Mouse (Mus musculus) heart, postnatal 0 days (tissue): ENCODE results near the gene Cwc27. TPM values are rescaled to one million over a fixed set of nuclear protein-coding genes. Genes with fewer than 3 reads are reported as not detected.

Source experiments
- ATAC-seq: fragments of 200-750 bp; cut with Nextera tagmentation; 2 replicates; pipeline ENCODE4 v1.8.0; 2017; ENCODE audit warnings: low read depth, moderate number of reproducible peaks, moderate library complexity; ENCODE audit not compliant: insufficient read depth
- DNase-seq: peaks from one replicate; pipeline ENCODE4 v3.0.0-alpha.2; 2016; ENCODE audit warnings: low spot score
- H3K27ac ChIP-seq: fragments of 300-500 bp; sonication (generic); 2 replicates; pipeline ENCODE4 v1.5.1; 2014; ENCODE audit warnings: low read depth, mild to moderate bottlenecking
- H3K27me3 ChIP-seq: fragments of 300-500 bp; sonication (generic); 2 replicates; pipeline ENCODE4 v1.6.1; 2014; ENCODE audit warnings: low read length, mixed read lengths; ENCODE audit not compliant: control insufficient read depth, insufficient read depth
- H3K36me3 ChIP-seq: fragments of 300-500 bp; sonication (generic); replicated peaks from 2 replicates; pipeline ENCODE4 v1.6.1; 2014; ENCODE audit warnings: low read length, mixed read lengths; ENCODE audit not compliant: control insufficient read depth, insufficient read depth
- H3K4me1 ChIP-seq: fragments of 300-500 bp; sonication (generic); 2 replicates; pipeline ENCODE4 v1.6.1; 2014; ENCODE audit warnings: antibody characterized with exemption; ENCODE audit not compliant: control insufficient read depth, insufficient read depth
- H3K4me2 ChIP-seq: fragments of 300-500 bp; sonication (generic); 2 replicates; pipeline ENCODE4 v1.6.1; 2014; ENCODE audit warnings: low read depth, mild to moderate bottlenecking, low read length, moderate library complexity
- H3K4me3 ChIP-seq: fragments of 300-500 bp; sonication (generic); 2 replicates; pipeline ENCODE4 v1.5.1; 2014; ENCODE audit warnings: low read depth, low read length
- H3K9ac ChIP-seq: fragments of 300-500 bp; sonication (generic); replicated peaks from 2 replicates; pipeline ENCODE4 v1.6.1; 2014; ENCODE audit warnings: low read depth, low read length, mixed read lengths
- H3K9me3 ChIP-seq: fragments of 300-500 bp; sonication (generic); replicated peaks from 2 replicates; pipeline ENCODE4 v1.6.1; 2016; ENCODE audit warnings: low read length; ENCODE audit not compliant: control insufficient read depth
- CTCF ChIP-seq: IDR thresholded peaks from 2 replicates; pipeline ENCODE4 v1.5.1; 2016; ENCODE audit warnings: antibody characterized with exemption, control low read depth, low read depth
- EP300 ChIP-seq: IDR thresholded peaks from 2 replicates; pipeline ENCODE4 v1.6.1; 2016; ENCODE audit warnings: antibody characterized with exemption, low read depth
- WGBS: fragments of 180-500 bp; shearing (Covaris S2); extraction: QIAGEN DNeasy Blood & Tissue Kit; methylation state at CpG from one replicate; pipeline ENCODE4 v1.1.7; 2014; 5-methylcytosine and 5-hydroxymethylcytosine counted together
- polyA plus RNA-seq: library from polyadenylated mRNA; unstranded; fragments of >200 nt; fragmentation: Nextera tagmentation; extraction: Ambion mirVana; gene quantifications from 2 replicates; pipeline ENCODE4 v1.2.1, GENCODE M21; 2015
- total RNA-seq: library from RNA; depleted of rRNA; stranded (reverse); fragments of >200 nt; gene quantifications from 2 replicates; pipeline ENCODE4 v1.2.3, GENCODE M21; 2014; ENCODE audit warnings: low replicate concordance

Gene Cwc27
- total and polyA plus RNA-seq, 2 experiments from 2014 or later = 21.4 to 26.5 TPM

- peaks cover 8% of the 10 kb centered on the region; the same call in 1 of the 2 replicates for H3K36me3 ChIP-seq
- peaks cover 12% of the 10 kb centered on the region; the same call in 1 of the 2 replicates for H3K9me3 ChIP-seq
- no peak overlapping the region for H3K4me3 ChIP-seq
- no peak overlapping the region for H3K9ac ChIP-seq
- no peak for ATAC-seq
- H3K27ac ChIP-seq = peak overlapping the region; percentile 15; the same call in 1 of the 2 replicates
- 50% methylated on average over 1 of the region's 1 CpGs for WGBS
- no peaks in the 10 kb centered on the region for H3K27me3 ChIP-seq
- DNase-seq = no peak
- TF ChIP-seq CTCF (no peak), EP300 (peak; percentile 73)
- H3K4me1 ChIP-seq = no peaks in the 10 kb centered on the region; the same call in 1 of the 2 replicates
- H3K4me2 ChIP-seq = no peak overlapping the region
These were observed 37.8 kb downstream of the Cwc27 start for GRCm38 (mm10) chr13:104779104-104779670.

GRCm38 (mm10) chr13:104763193-104763592, 53.7 kb downstream of the Cwc27 start:
- TF ChIP-seq EP300 (no peak), CTCF (no peak)
- WGBS = 71% methylated on average over 3 of the region's 3 CpGs
- no peaks in the 10 kb centered on the region for H3K27me3 ChIP-seq
- no peak overlapping the region for H3K4me3 ChIP-seq
- no peak for ATAC-seq
- H3K4me1 ChIP-seq = no peaks in the 10 kb centered on the region
- H3K27ac ChIP-seq = peak overlapping the region; percentile 52; the same call in 1 of the 2 replicates
- no peaks in the 10 kb centered on the region for H3K36me3 ChIP-seq
- DNase-seq = no peak
- H3K4me2 ChIP-seq = no peak overlapping the region
- no peaks in the 10 kb centered on the region for H3K9me3 ChIP-seq
- H3K9ac ChIP-seq = no peak overlapping the region

- H3K9ac ChIP-seq = no peak overlapping the region
- ATAC-seq (no peak), DNase-seq (no peak)
- no peak overlapping the region for H3K27ac ChIP-seq
- no peaks in the 10 kb centered on the region for H3K9me3 ChIP-seq
- H3K36me3 ChIP-seq = no peaks in the 10 kb centered on the region
- no peaks in the 10 kb centered on the region for H3K27me3 ChIP-seq
- H3K4me3 ChIP-seq = no peak overlapping the region
- no peaks in the 10 kb centered on the region for H3K4me1 ChIP-seq
- no peak overlapping the region for H3K4me2 ChIP-seq
- 93% methylated on average over 4 of the region's 4 CpGs for WGBS
- TF ChIP-seq CTCF (no peak), EP300 (no peak)
These were observed 54.5 kb downstream of the Cwc27 start for GRCm38 (mm10) chr13:104762401-104762800.

- ATAC-seq (no peak), DNase-seq (no peak)
- no peaks in the 10 kb centered on the region for H3K27me3 ChIP-seq
- WGBS = 88% methylated on average over 1 of the region's 1 CpGs
- H3K27ac ChIP-seq = no peak overlapping the region
- no peak for TF ChIP-seq CTCF
- TF ChIP-seq EP300 = no peak
- H3K4me3 ChIP-seq = no peak overlapping the region
- no peaks in the 10 kb centered on the region for H3K36me3 ChIP-seq
- H3K4me1 ChIP-seq = peaks cover under 1% of the 10 kb centered on the region; the same call in 1 of the 2 replicates
- H3K4me2 ChIP-seq = no peak overlapping the region
- no peaks in the 10 kb centered on the region for H3K9me3 ChIP-seq
- H3K9ac ChIP-seq = no peak overlapping the region
These were observed 57.6 kb downstream of the Cwc27 start for GRCm38 (mm10) chr13:104759381-104759780.

- Histone ChIP-seq H3K4me2 (no peak overlapping the region), H3K9ac (no peak overlapping the region), H3K27me3 (no peaks in the 10 kb centered on the region), H3K4me1 (no peaks in the 10 kb centered on the region; the same call in 1 of the 2 replicates), H3K36me3 (no peaks in the 10 kb centered on the region), H3K9me3 (no peaks in the 10 kb centered on the region), H3K27ac (no peak overlapping the region), H3K4me3 (no peak overlapping the region)
- TF ChIP-seq EP300 (no peak), CTCF (no peak)
- DNase-seq (no peak), ATAC-seq (no peak)
These were observed 69.9 kb downstream of the Cwc27 start for GRCm38 (mm10) chr13:104747032-104747431.

GRCm38 (mm10) chr13:104742866-104743265, 74.1 kb downstream of the Cwc27 start:
- no peak overlapping the region for H3K4me2 ChIP-seq
- no peak overlapping the region for H3K9ac ChIP-seq
- H3K4me1 ChIP-seq = no peaks in the 10 kb centered on the region
- no peaks in the 10 kb centered on the region for H3K9me3 ChIP-seq
- no peaks in the 10 kb centered on the region for H3K36me3 ChIP-seq
- H3K27ac ChIP-seq = no peak overlapping the region
- ATAC-seq (no peak), DNase-seq (no peak)
- no peak overlapping the region for H3K4me3 ChIP-seq
- TF ChIP-seq EP300 (no peak), CTCF (no peak)
- WGBS = 90% methylated on average over 4 of the region's 4 CpGs
- H3K27me3 ChIP-seq = no peaks in the 10 kb centered on the region
